Mouse (Mus musculus): ENCODE data around the gene Sertad2. TPM values are rescaled to one million over a fixed set of nuclear protein-coding genes. Genes with fewer than 3 reads are reported as not detected.

Sertad2 gene
- polyA plus RNA-seq, 1 experiment from 2014 or later = 40.5 TPM

- ATAC-seq (ENCODE audit: insufficient number of reproducible peaks, insufficient read depth, low FRiP score, low TSS enrichment, low read depth) = no peak
- Histone ChIP-seq H3K4me1 (peaks cover 56% of the 10 kb centered on the region), H3K27ac (no peak overlapping the region), H3K36me3 (no peaks in the 10 kb centered on the region), H3K9me3 (no peaks in the 10 kb centered on the region), H3K9ac (no peak overlapping the region), H3K27me3 (no peaks in the 10 kb centered on the region), H3K4me2 (no peak overlapping the region), H3K4me3 (no peak overlapping the region)
- 28% methylated on average over 3 of the region's 3 CpGs for WGBS
Measured at GRCm38 (mm10) chr11:20638841-20639240, 95.8 kb downstream of the Sertad2 start.

DNA sequence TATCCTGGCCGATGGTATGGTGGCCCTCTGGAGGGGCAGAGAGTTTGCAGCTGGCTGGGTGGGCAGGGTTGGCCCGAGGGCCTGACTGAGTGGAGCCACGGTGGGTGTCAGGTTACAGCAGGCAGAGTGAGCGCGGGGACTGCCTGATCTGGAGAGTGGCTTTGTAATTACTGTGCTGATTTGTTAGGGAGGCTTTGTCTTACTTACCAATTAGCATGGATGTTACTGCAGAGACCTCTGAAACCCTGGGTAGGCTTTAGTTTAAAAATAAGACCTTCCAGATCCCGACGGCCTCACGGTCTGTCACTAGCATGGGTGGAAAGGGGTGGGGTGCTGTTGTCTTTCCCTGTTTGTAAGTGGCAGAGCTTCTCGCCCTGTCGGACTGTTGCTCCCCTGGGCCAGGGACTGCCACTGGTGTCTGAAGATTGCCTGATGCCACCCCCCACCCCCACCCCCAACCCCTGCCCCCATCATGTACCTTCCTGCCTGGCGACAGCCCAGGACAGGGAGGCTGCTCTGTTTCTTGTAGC is 96.9 kb downstream of the Sertad2 start:
- Histone ChIP-seq H3K9me3 (no peaks in the 10 kb centered on the region), H3K4me2 (peak overlapping the region; percentile 47), H3K4me1 (peaks cover 61% of the 10 kb centered on the region), H3K36me3 (no peaks in the 10 kb centered on the region), H3K4me3 (peak overlapping the region; percentile 7), H3K27me3 (no peaks in the 10 kb centered on the region), H3K27ac (peak overlapping the region; percentile 82), H3K9ac (peak overlapping the region; percentile 52)
- WGBS = 3% methylated on average over 11 of the region's 11 CpGs
- peak; percentile 73 for ATAC-seq (ENCODE audit: insufficient number of reproducible peaks, insufficient read depth, low FRiP score, low TSS enrichment, low read depth)

DNA sequence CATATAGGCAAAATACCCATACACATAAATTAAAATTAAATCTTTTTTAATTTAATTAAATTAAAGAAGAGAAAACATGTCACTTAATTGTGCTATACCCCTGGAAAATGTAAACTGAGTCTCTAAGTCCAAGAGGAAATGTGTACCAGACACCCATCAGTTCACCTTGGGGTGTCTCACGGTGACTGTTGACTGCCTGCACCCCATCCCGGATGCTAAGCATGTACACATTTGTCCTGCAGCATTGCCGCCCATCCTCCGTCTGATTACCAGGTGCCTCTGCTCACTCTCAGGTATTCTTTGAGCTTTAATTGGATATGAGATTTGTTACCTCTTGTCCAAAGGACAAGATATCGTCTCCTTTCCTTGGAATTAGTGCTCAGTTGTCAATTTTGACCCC is 99.3 kb downstream of the Sertad2 start:
- ATAC-seq (ENCODE audit: insufficient number of reproducible peaks, insufficient read depth, low FRiP score, low TSS enrichment, low read depth) = no peak
- H3K27me3 ChIP-seq = no peaks in the 10 kb centered on the region
- H3K9ac ChIP-seq = no peak overlapping the region
- H3K27ac ChIP-seq = no peak overlapping the region
- no peaks in the 10 kb centered on the region for H3K36me3 ChIP-seq
- no peak overlapping the region for H3K4me3 ChIP-seq
- no peaks in the 10 kb centered on the region for H3K9me3 ChIP-seq
- WGBS = 71% methylated on average over 5 of the region's 5 CpGs
- H3K4me1 ChIP-seq = peaks cover 68% of the 10 kb centered on the region
- no peak overlapping the region for H3K4me2 ChIP-seq

DNA sequence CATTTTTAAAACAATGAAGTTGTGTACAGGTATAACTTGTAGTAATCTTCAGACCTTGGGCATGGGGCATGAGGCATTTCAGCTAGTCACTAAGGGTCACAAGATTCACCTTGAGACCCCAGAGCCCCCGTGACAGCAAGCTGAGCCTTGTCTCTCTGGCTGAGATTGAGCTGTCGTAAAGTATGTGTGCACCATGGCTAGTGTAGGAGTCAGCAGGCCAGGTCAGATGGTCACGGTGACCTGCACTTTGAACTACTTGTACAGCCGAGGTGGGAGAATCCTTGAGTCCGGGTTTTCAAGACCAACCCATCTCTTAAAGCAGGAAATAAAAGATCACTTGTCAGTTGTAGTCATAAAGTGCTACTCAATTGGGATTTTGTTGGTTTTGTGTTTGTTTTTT is 100.1 kb downstream of the Sertad2 start:
- Histone ChIP-seq H3K27ac (no peak overlapping the region), H3K27me3 (no peaks in the 10 kb centered on the region), H3K4me3 (no peak overlapping the region), H3K9me3 (no peaks in the 10 kb centered on the region), H3K4me2 (no peak overlapping the region), H3K9ac (no peak overlapping the region), H3K36me3 (peaks cover 3% of the 10 kb centered on the region), H3K4me1 (peaks cover 76% of the 10 kb centered on the region)
- 64% methylated on average over 5 of the region's 5 CpGs for WGBS
- ATAC-seq (ENCODE audit: insufficient number of reproducible peaks, insufficient read depth, low FRiP score, low TSS enrichment, low read depth) = no peak

- Histone ChIP-seq H3K27ac (no peak overlapping the region), H3K4me1 (peaks cover 75% of the 10 kb centered on the region), H3K36me3 (peaks cover 10% of the 10 kb centered on the region), H3K4me2 (no peak overlapping the region), H3K9ac (no peak overlapping the region), H3K4me3 (no peak overlapping the region), H3K9me3 (no peaks in the 10 kb centered on the region), H3K27me3 (no peaks in the 10 kb centered on the region)
- no peak for ATAC-seq (ENCODE audit: insufficient number of reproducible peaks, insufficient read depth, low FRiP score, low TSS enrichment, low read depth)
- 52% methylated on average over 1 of the region's 1 CpGs for WGBS
Measured at GRCm38 (mm10) chr11:20644166-20644565, 101.1 kb downstream of the Sertad2 start.

DNA sequence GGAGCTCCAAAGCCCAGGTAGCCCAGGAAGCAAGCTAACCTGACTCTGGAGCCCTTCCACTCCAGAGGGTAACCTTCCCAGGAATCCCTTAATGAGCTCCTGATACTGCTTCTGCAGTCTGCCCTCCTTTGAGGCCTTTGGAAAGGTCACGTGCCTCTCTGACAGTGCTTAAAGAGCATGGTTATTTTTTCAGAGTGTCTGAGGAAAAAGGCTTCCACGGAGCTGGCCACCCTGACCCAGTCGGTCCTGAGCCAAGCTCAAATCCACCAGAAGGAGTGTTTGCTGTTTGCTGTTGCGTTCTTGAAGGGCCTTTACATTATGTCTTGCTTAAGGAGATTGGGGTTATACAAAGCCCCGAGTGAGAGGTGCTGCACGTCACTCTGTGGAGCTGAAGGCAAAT is 101.8 kb downstream of the Sertad2 start:
- Histone ChIP-seq H3K9ac (no peak overlapping the region), H3K27me3 (no peaks in the 10 kb centered on the region), H3K36me3 (peaks cover 14% of the 10 kb centered on the region), H3K4me3 (no peak overlapping the region), H3K4me1 (peaks cover 74% of the 10 kb centered on the region), H3K4me2 (no peak overlapping the region), H3K9me3 (no peaks in the 10 kb centered on the region), H3K27ac (no peak overlapping the region)
- WGBS = 40% methylated on average over 6 of the region's 6 CpGs
- ATAC-seq (ENCODE audit: insufficient number of reproducible peaks, insufficient read depth, low FRiP score, low TSS enrichment, low read depth) = no peak

DNA sequence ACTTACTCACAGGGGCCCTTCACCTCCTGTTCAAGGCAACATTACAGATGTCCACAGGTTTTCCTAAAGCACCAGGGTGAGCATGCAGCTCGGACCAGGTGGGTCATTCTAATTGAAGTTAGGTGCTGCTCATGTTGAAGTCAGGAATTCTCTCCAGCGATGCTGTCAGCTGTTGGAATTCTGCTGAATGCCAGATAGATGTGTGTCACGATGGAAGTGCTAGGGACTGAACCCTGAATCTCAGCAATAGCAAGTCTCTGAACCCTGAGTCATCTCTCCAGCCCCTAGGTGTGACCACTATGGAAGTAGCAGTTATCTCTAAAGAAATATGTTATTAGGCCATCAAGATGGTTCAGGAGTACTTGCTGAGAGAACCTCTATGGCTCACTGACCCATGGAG is 102.5 kb downstream of the Sertad2 start:
- peaks cover 72% of the 10 kb centered on the region for H3K4me1 ChIP-seq
- H3K4me3 ChIP-seq = no peak overlapping the region
- peaks cover 18% of the 10 kb centered on the region for H3K36me3 ChIP-seq
- no peaks in the 10 kb centered on the region for H3K27me3 ChIP-seq
- no peaks in the 10 kb centered on the region for H3K9me3 ChIP-seq
- no peak overlapping the region for H3K27ac ChIP-seq
- no peak overlapping the region for H3K9ac ChIP-seq
- 66% methylated on average over 3 of the region's 3 CpGs for WGBS
- no peak overlapping the region for H3K4me2 ChIP-seq
- ATAC-seq (ENCODE audit: insufficient number of reproducible peaks, insufficient read depth, low FRiP score, low TSS enrichment, low read depth) = no peak

DNA sequence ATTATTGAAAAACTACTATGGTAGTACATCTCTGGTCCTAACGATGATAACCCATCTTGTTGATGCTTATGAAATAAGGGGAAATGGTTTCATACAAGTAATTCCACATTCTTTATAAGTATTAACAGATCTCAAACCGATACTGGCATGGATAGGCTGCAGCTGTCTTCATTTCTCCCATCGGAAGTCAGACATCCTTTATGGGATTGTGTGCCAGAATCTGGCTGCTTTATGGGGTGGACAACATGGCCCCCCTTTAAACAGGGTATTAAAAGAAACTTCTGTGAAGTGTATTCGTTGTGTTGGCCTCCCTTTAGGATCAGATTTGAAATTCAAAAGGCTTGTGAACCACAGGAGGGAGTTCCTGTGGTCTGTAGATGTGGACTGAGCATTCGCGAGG is 103.1 kb downstream of the Sertad2 start:
- H3K4me3 ChIP-seq = no peak overlapping the region
- peaks cover 18% of the 10 kb centered on the region for H3K36me3 ChIP-seq
- no peak overlapping the region for H3K9ac ChIP-seq
- no peak overlapping the region for H3K4me2 ChIP-seq
- H3K27me3 ChIP-seq = no peaks in the 10 kb centered on the region
- H3K27ac ChIP-seq = no peak overlapping the region
- ATAC-seq (ENCODE audit: insufficient number of reproducible peaks, insufficient read depth, low FRiP score, low TSS enrichment, low read depth) = no peak
- peaks cover 72% of the 10 kb centered on the region for H3K4me1 ChIP-seq
- 41% methylated on average over 6 of the region's 6 CpGs for WGBS
- H3K9me3 ChIP-seq = no peaks in the 10 kb centered on the region

DNA sequence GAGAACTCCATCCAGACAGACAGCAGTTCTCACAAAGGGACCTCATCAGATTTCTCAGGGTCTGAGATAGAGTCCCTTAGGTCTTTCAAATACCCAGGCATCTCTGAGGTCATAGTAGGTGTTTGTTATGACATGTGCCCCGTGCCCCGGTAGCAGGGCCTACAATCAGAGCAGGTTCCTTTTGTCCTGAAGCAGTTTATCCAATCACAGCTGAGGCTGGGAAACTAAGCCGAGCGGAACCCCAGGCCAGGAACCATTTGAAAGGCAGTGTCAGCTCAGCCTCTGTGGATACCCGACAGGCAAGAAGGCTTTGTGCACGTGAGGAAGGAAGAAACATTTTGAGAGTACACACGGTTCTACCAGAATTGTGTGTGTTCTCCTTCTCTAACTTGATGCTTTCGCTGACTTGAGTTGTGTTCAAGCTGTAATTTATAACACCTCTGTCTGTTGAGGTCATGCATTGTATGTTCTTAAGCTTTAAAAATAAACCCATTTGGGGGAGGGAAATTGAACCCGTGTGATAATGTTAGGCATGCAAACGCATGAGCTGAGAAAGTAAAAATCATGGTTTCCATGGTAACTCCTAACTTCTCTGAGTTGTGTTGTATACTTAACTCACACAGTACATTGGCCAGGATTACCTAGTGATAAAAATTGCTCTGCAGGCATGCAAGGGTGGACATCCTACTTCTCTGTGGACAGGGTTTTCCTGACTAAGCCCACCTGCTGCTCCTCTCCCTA is 104.1 kb downstream of the Sertad2 start:
- ATAC-seq (ENCODE audit: insufficient number of reproducible peaks, insufficient read depth, low FRiP score, low TSS enrichment, low read depth) = no peak
- H3K9me3 ChIP-seq = no peaks in the 10 kb centered on the region
- peaks cover 18% of the 10 kb centered on the region for H3K36me3 ChIP-seq
- 27% methylated on average over 10 of the region's 10 CpGs for WGBS
- 0 out of 2 replicates have a peak overlapping the region, but pooled peaks have one; percentile 5 for H3K4me2 ChIP-seq
- H3K27ac ChIP-seq = peak overlapping the region; percentile 75
- no peaks in the 10 kb centered on the region for H3K27me3 ChIP-seq
- H3K4me3 ChIP-seq = no peak overlapping the region
- H3K4me1 ChIP-seq = peaks cover 75% of the 10 kb centered on the region
- H3K9ac ChIP-seq = no peak overlapping the region

DNA sequence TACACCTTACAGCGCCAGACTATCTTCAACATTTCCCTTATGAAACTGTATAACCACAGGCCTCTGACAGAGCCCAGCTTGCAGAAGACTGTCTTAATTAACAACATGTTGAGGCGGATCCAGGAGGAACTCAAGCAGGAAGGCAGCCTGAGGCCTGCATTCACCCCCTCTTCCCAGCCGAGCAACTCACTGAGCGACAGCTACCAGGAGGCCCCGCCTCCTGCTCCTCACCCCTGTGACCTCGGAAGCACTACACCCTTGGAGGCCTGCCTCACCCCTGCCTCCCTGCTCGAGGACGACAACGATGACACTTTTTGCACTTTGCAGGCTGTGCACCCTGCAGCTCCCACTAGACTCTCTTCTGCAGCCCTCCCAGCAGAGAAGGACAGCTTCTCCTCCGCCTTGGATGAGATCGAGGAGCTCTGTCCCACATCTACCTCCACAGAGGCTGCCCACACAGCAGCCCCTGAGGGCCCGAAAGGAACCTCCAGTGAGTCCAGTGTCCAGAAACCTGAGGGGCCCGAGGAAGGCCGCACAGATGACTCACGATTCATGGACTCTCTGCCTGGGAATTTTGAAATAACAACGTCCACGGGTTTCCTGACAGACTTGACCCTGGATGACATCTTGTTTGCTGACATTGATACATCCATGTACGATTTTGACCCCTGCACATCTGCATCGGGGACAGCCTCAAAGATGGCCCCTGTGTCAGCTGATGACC is 105.0 kb downstream of the Sertad2 start:
- 0 out of 2 replicates have a peak, but pooled peaks have one; percentile 16 for ATAC-seq (ENCODE audit: insufficient number of reproducible peaks, insufficient read depth, low FRiP score, low TSS enrichment, low read depth)
- H3K36me3 ChIP-seq = peaks cover 18% of the 10 kb centered on the region
- H3K4me2 ChIP-seq = peak overlapping the region; percentile 5; the same call in 1 of the 2 replicates
- H3K4me3 ChIP-seq = no peak overlapping the region
- peak overlapping the region; percentile 75 for H3K27ac ChIP-seq
- H3K4me1 ChIP-seq = peaks cover 78% of the 10 kb centered on the region
- H3K27me3 ChIP-seq = no peaks in the 10 kb centered on the region
- WGBS = 26% methylated on average over 19 of the region's 19 CpGs
- H3K9me3 ChIP-seq = no peaks in the 10 kb centered on the region
- peak overlapping the region; percentile 27; the same call in 1 of the 2 replicates for H3K9ac ChIP-seq

- WGBS = 73% methylated on average over 5 of the region's 5 CpGs
- Histone ChIP-seq H3K4me2 (no peak overlapping the region), H3K9ac (no peak overlapping the region), H3K4me3 (no peak overlapping the region), H3K36me3 (peaks cover 22% of the 10 kb centered on the region), H3K9me3 (no peaks in the 10 kb centered on the region), H3K27ac (no peak overlapping the region), H3K4me1 (peaks cover 71% of the 10 kb centered on the region), H3K27me3 (no peaks in the 10 kb centered on the region)
- ATAC-seq (ENCODE audit: insufficient number of reproducible peaks, insufficient read depth, low FRiP score, low TSS enrichment, low read depth) = no peak
Measured at GRCm38 (mm10) chr11:20649477-20649876, 106.4 kb downstream of the Sertad2 start.
